Mouse (Mus musculus): ENCODE results near the gene Ccl27b. TPM values are rescaled to one million over a fixed set of nuclear protein-coding genes. Genes with fewer than 3 reads are reported as not detected.

The Ccl27b gene
- polyA plus RNA-seq (2017; shearing (Covaris generic)): not detected

DNA sequence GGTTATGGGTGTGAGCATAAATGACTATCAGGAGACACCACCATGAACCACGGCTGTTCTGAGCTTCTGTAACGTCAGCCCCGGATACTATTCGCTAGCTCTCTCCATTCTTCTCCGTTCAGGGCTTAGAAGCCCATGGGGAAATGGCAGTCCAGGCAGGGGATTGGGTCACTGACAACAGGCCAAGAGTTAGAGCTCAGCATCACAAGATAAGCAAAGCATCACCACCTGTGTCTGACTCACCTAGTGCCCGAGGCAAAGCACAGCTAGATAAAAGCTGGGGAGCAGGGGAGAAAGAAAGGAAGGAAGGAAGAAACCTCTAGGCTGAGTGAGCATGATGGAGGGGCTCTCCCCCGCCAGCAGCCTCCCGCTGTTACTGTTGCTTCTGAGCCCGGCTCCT is at the start of gene Ccl27b:
Ccl27b (plus strand) TSS at position 301 of the 400 bp plus-strand sequence.

DNA sequence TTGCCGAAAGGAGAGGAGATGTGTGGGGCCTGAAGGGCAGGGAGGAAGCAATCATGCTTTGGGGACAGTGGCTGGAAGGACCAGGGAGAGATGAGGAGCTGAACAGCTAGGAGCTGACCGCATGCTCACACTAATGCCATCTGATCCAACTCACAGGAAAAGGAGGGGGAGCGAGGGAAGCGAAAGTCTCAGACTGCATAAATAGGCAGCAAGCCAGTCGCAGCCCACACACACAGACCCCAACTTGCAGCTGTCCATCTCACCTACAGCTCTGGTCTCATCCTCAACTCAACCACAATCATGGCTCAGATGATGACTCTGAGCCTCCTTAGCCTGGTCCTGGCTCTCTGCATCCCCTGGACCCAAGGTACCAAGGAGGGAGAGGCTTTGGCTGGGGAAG is 43.2 kb upstream of the Ccl27b start, which contains the start of gene Gm10591:
Gm10591 (plus strand) TSS at position 301 of the 400 bp plus-strand sequence.

GRCm38 (mm10) chr4:42629419-42629818 is 25.6 kb upstream of the Ccl27b start, which contains the start of gene Gm2564:
Gene Gm2564 (plus strand): TSS chr4:42629719.

GRCm38 (mm10) chr4:42661793-42662192 is 6.7 kb downstream of the Ccl27b start, which contains the start of gene Il11ra2:
Gene Il11ra2 (minus strand): TSS chr4:42661893.

Other genes starting within 250 kb of the Ccl27b start
- not detected for gene Gm21586, start 215.9 kb upstream of the Ccl27b start, polyA plus RNA-seq (2017; shearing (Covaris generic))
- not detected for gene Gm2163, start 188.5 kb upstream of the Ccl27b start, polyA plus RNA-seq (2017; shearing (Covaris generic))
- gene Fam205a2, start 127.1 kb upstream of the Ccl27b start, polyA plus RNA-seq (2017; shearing (Covaris generic)): not detected
- not detected for gene Gm10591, start 43.1 kb upstream of the Ccl27b start, polyA plus RNA-seq (2017; shearing (Covaris generic))
- gene Gm2564, start 25.5 kb upstream of the Ccl27b start, polyA plus RNA-seq (2017; shearing (Covaris generic)): not detected
- not detected for gene Il11ra2, start 6.6 kb downstream of the Ccl27b start, polyA plus RNA-seq (2017; shearing (Covaris generic))
- gene 4930578G10Rik, start 80.3 kb downstream of the Ccl27b start, polyA plus RNA-seq (2017; shearing (Covaris generic)): not detected
- gene Ccl19, start 101.3 kb downstream of the Ccl27b start, polyA plus RNA-seq (2017; shearing (Covaris generic)): not detected
- gene Ccl21a, start 118.7 kb downstream of the Ccl27b start, polyA plus RNA-seq (2017; shearing (Covaris generic)): not detected
- not detected for gene Fam205a1, start 198.6 kb downstream of the Ccl27b start, polyA plus RNA-seq (2017; shearing (Covaris generic))
- 0.15 TPM for gene Gm12394, start 201.5 kb downstream of the Ccl27b start, polyA plus RNA-seq (2017; shearing (Covaris generic))
- not detected for gene Fam205c, start 219.0 kb downstream of the Ccl27b start, polyA plus RNA-seq (2017; shearing (Covaris generic))

Data from effector memory CD4-positive, alpha-beta T cell, adult 7 months (primary cell).